Mouse (Mus musculus) lung, embryonic 16.5 days (tissue): Measurements from ENCODE around the gene Atg7. TPM values are rescaled to one million over a fixed set of nuclear protein-coding genes. Genes with fewer than 3 reads are reported as not detected.

Source experiments
- ATAC-seq: fragments of 200-750 bp; cut with Nextera tagmentation; 2 replicates; pipeline ENCODE4 v1.8.0; 2017; ENCODE audit warnings: low read depth, mild to moderate bottlenecking, moderate library complexity
- H3K27ac ChIP-seq: fragments of 300-500 bp; sonication (generic); 2 replicates; pipeline ENCODE4 v1.5.1; 2014; ENCODE audit warnings: mild to moderate bottlenecking, control low read depth, low read length
- H3K27me3 ChIP-seq: fragments of 300-500 bp; sonication (generic); 2 replicates; pipeline ENCODE4 v1.6.1; 2014; ENCODE audit warnings: low read depth, low read length, mixed read lengths; ENCODE audit not compliant: control insufficient read depth, insufficient read depth
- H3K36me3 ChIP-seq: fragments of 300-500 bp; sonication (generic); 2 replicates; pipeline ENCODE4 v1.6.1; 2014; ENCODE audit warnings: low read length; ENCODE audit not compliant: control insufficient read depth, insufficient read depth
- H3K4me1 ChIP-seq: fragments of 300-500 bp; sonication (generic); replicated peaks from 2 replicates; pipeline ENCODE4 v1.6.1; 2014; ENCODE audit warnings: low read length, mixed read lengths; ENCODE audit not compliant: control insufficient read depth, insufficient read depth
- H3K4me2 ChIP-seq: fragments of 300-500 bp; sonication (generic); 2 replicates; pipeline ENCODE4 v1.6.1; 2014; ENCODE audit warnings: low read depth, low read length, control low read depth
- H3K4me3 ChIP-seq: fragments of 300-500 bp; sonication (generic); 2 replicates; pipeline ENCODE4 v1.5.1; 2014; ENCODE audit warnings: mild to moderate bottlenecking, low read length, control low read depth
- H3K9ac ChIP-seq: fragments of 300-500 bp; sonication (generic); 2 replicates; pipeline ENCODE4 v1.6.1; 2014; ENCODE audit warnings: low read length, control low read depth
- H3K9me3 ChIP-seq: fragments of 300-500 bp; sonication (generic); 2 replicates; pipeline ENCODE4 v1.6.1; 2016; ENCODE audit warnings: low read length; ENCODE audit not compliant: control insufficient read depth
- WGBS: fragments of 180-500 bp; shearing (Covaris S2); extraction: QIAGEN DNeasy Blood & Tissue Kit; methylation state at CpG from one replicate; pipeline ENCODE4 v1.1.7; 2014; 5-methylcytosine and 5-hydroxymethylcytosine counted together
- polyA plus RNA-seq: library from polyadenylated mRNA; unstranded; fragments of >200 nt; fragmentation: Nextera tagmentation; extraction: Ambion mirVana; gene quantifications from 2 replicates; pipeline ENCODE4 v1.2.1, GENCODE M21; 2015

Atg7 gene
- polyA plus RNA-seq, 1 experiment from 2014 or later, result 24.9 TPM

- ATAC-seq, result no peak
- H3K27me3 ChIP-seq, result no peaks in the 10 kb centered on the region
- no peak overlapping the region for H3K4me3 ChIP-seq
- no peak overlapping the region for H3K9ac ChIP-seq
- no peak overlapping the region; the same call in 1 of the 2 replicates for H3K27ac ChIP-seq
- WGBS, result 27% methylated on average over 3 of the region's 3 CpGs
- peaks cover 15% of the 10 kb centered on the region; the same call in 1 of the 2 replicates for H3K36me3 ChIP-seq
- H3K9me3 ChIP-seq, result no peaks in the 10 kb centered on the region
- no peak overlapping the region for H3K4me2 ChIP-seq
- peaks cover 31% of the 10 kb centered on the region for H3K4me1 ChIP-seq
Measured at GRCm38 (mm10) chr6:114855644-114856043, 212.7 kb downstream of the Atg7 start.

GRCm38 (mm10) chr6:114856501-114856900 lies 213.6 kb downstream of the Atg7 start:
- no peaks in the 10 kb centered on the region for H3K9me3 ChIP-seq
- H3K36me3 ChIP-seq, result peaks cover 20% of the 10 kb centered on the region; the same call in 1 of the 2 replicates
- no peak overlapping the region for H3K9ac ChIP-seq
- WGBS, result 57% methylated on average over 4 of the region's 4 CpGs
- H3K4me1 ChIP-seq, result peaks cover 40% of the 10 kb centered on the region
- no peak overlapping the region; the same call in none of the 2 replicates for H3K27ac ChIP-seq
- H3K27me3 ChIP-seq, result no peaks in the 10 kb centered on the region
- H3K4me2 ChIP-seq, result no peak overlapping the region
- no peak for ATAC-seq
- no peak overlapping the region for H3K4me3 ChIP-seq

- peaks cover 41% of the 10 kb centered on the region for H3K4me1 ChIP-seq
- H3K27ac ChIP-seq, result no peak overlapping the region; the same call in 1 of the 2 replicates
- no peak for ATAC-seq
Measured at GRCm38 (mm10) chr6:114857996-114858721, 215.3 kb downstream of the Atg7 start.

GRCm38 (mm10) chr6:114858722-114859053 lies 215.8 kb downstream of the Atg7 start:
- Histone ChIP-seq H3K4me2 (no peak overlapping the region), H3K27ac (no peak overlapping the region), H3K9ac (no peak overlapping the region), H3K4me3 (no peak overlapping the region), H3K9me3 (no peaks in the 10 kb centered on the region), H3K27me3 (no peaks in the 10 kb centered on the region), H3K4me1 (peaks cover 41% of the 10 kb centered on the region), H3K36me3 (peaks cover 32% of the 10 kb centered on the region)
- ATAC-seq, result no peak
- WGBS, result 73% methylated on average over 4 of the region's 4 CpGs

More at GRCm38 (mm10) chr6:114857996-114858721, 215.3 kb downstream of the Atg7 start:
- Histone ChIP-seq H3K27me3 (no peaks in the 10 kb centered on the region), H3K4me2 (no peak overlapping the region), H3K9ac (no peak overlapping the region), H3K9me3 (no peaks in the 10 kb centered on the region), H3K4me3 (no peak overlapping the region), H3K36me3 (peaks cover 28% of the 10 kb centered on the region)
- WGBS, result 66% methylated on average over 3 of the region's 3 CpGs

- Histone ChIP-seq H3K36me3 (peaks cover 33% of the 10 kb centered on the region), H3K27ac (peak overlapping the region; percentile 73), H3K4me2 (no peak overlapping the region), H3K4me1 (peaks cover 30% of the 10 kb centered on the region), H3K9me3 (no peaks in the 10 kb centered on the region), H3K9ac (peak overlapping the region; percentile 24; the same call in 1 of the 2 replicates), H3K4me3 (no peak overlapping the region), H3K27me3 (no peaks in the 10 kb centered on the region)
- ATAC-seq, result peak; percentile 81
- 49% methylated on average over 14 of the region's 14 CpGs for WGBS
Measured at GRCm38 (mm10) chr6:114860677-114861568, 218.0 kb downstream of the Atg7 start.

- Histone ChIP-seq H3K9ac (peak overlapping the region; percentile 24; the same call in 1 of the 2 replicates), H3K36me3 (peaks cover 33% of the 10 kb centered on the region), H3K4me2 (no peak overlapping the region), H3K27me3 (no peaks in the 10 kb centered on the region), H3K4me3 (no peak overlapping the region), H3K27ac (peak overlapping the region; percentile 73), H3K9me3 (no peaks in the 10 kb centered on the region), H3K4me1 (peaks cover 34% of the 10 kb centered on the region)
- 68% methylated on average over 9 of the region's 9 CpGs for WGBS
- no peak for ATAC-seq
Measured at GRCm38 (mm10) chr6:114861591-114861990, 218.7 kb downstream of the Atg7 start.

- 67% methylated on average over 9 of the region's 9 CpGs for WGBS
- peak overlapping the region; percentile 28; the same call in 1 of the 2 replicates for H3K27ac ChIP-seq
- no peak overlapping the region for H3K9ac ChIP-seq
- H3K4me2 ChIP-seq, result no peak overlapping the region
- no peak overlapping the region for H3K4me3 ChIP-seq
- H3K9me3 ChIP-seq, result no peaks in the 10 kb centered on the region
- H3K4me1 ChIP-seq, result peaks cover 35% of the 10 kb centered on the region
- H3K27me3 ChIP-seq, result no peaks in the 10 kb centered on the region
- H3K36me3 ChIP-seq, result peaks cover 33% of the 10 kb centered on the region
- no peak for ATAC-seq
Measured at GRCm38 (mm10) chr6:114862046-114862445, 219.1 kb downstream of the Atg7 start.

GRCm38 (mm10) chr6:114863501-114863900 lies 220.6 kb downstream of the Atg7 start:
- H3K9ac ChIP-seq, result no peak overlapping the region
- no peak overlapping the region for H3K27ac ChIP-seq
- peaks cover 34% of the 10 kb centered on the region for H3K4me1 ChIP-seq
- WGBS, result 82% methylated on average over 5 of the region's 5 CpGs
- peaks cover 32% of the 10 kb centered on the region for H3K36me3 ChIP-seq
- no peak overlapping the region for H3K4me3 ChIP-seq
- ATAC-seq, result no peak
- H3K4me2 ChIP-seq, result no peak overlapping the region
- H3K27me3 ChIP-seq, result no peaks in the 10 kb centered on the region
- no peaks in the 10 kb centered on the region for H3K9me3 ChIP-seq

GRCm38 (mm10) chr6:114864421-114864820 lies 221.5 kb downstream of the Atg7 start:
- 79% methylated on average over 8 of the region's 8 CpGs for WGBS
- no peak for ATAC-seq
- Histone ChIP-seq H3K4me2 (no peak overlapping the region), H3K9me3 (no peaks in the 10 kb centered on the region), H3K27me3 (no peaks in the 10 kb centered on the region), H3K4me1 (peaks cover 31% of the 10 kb centered on the region), H3K36me3 (peaks cover 26% of the 10 kb centered on the region), H3K4me3 (no peak overlapping the region), H3K9ac (no peak overlapping the region), H3K27ac (no peak overlapping the region)
